Comparison of ENCODE assay signal across 18 mouse cellular contexts in the genomic region with DNA sequence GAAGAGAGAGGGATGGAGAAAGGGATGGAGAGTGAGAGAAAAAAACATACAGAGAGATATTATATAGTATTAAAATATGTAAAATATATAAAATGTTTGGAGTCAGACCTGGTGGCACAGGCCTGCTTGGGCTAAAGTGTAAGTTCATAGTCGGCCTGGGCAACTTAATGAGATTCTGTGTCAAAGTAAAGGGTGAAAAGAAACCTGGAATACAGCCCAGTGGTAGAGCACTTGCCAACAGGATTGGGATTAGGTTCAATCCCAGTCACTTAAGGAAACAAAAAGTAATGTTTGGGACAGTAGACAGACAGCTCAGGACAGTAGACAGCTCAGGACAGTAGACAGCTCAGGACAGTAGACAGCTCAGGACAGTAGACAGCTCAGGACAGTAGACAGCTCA.
"Had no signal": no experiment of that assay in that cellular context is flagged by ENCODE, and none has a peak within 500 bp of the region (broad histone marks: within the 10 kb centered on the region; RNA-seq: fewer than 3 reads in every experiment).

No protein-coding gene starts in this region.

- ATAC-seq: midbrain, embryonic 16.5 days had no signal

- H3K4me2 ChIP-seq: lung, embryonic 14.5 days; midbrain, embryonic 12.5 days; neural tube, embryonic 13.5 days; neural tube, embryonic 15.5 days had no signal

- H3K27ac ChIP-seq: midbrain, embryonic 10.5 days; midbrain, embryonic 12.5 days; neural tube, embryonic 13.5 days; neural tube, embryonic 15.5 days had no signal

- H3K27me3 ChIP-seq: midbrain, embryonic 12.5 days; neural tube, embryonic 13.5 days; neural tube, embryonic 15.5 days had no signal

- H3K9ac ChIP-seq: lung, embryonic 14.5 days; midbrain, embryonic 12.5 days; neural tube, embryonic 13.5 days; neural tube, embryonic 15.5 days had no signal

- H3K36me3 ChIP-seq: midbrain, embryonic 10.5 days; midbrain, embryonic 12.5 days; neural tube, embryonic 13.5 days; neural tube, embryonic 15.5 days had no signal

- H3K9me3 ChIP-seq: midbrain, embryonic 10.5 days; midbrain, embryonic 12.5 days; neural tube, embryonic 13.5 days; neural tube, embryonic 15.5 days had no signal

- DNase-seq: lung, embryonic 14.5 days; lung, postnatal 10 days; lung, postnatal 4 days; midbrain, embryonic 14.5 days; retina, postnatal 1 day; right cerebral cortex, adult 18-20 months; right cerebral cortex, postnatal 25 days; right cerebral cortex, postnatal 4 days; spleen, adult 18-20 months; thymus, adult 18-20 months; thymus, postnatal 14 days; thymus, postnatal 36 days had no signal

- H3K4me1 ChIP-seq: midbrain, embryonic 10.5 days; midbrain, embryonic 12.5 days; neural tube, embryonic 13.5 days; neural tube, embryonic 15.5 days had no signal

- H3K4me3 ChIP-seq: midbrain, embryonic 10.5 days; midbrain, embryonic 12.5 days; myocyte; neural tube, embryonic 13.5 days; neural tube, embryonic 15.5 days had no signal
